8 mouse cellular contexts compared by ENCODE assay signal in genomic region chr4:82584548-82584947, GRCm38 (mm10).
A peak's percentile ranks its signal among the peaks of the same experiment; 100 is the strongest.
DNase-seq lines count a peak whose midpoint lies in the region; TF ChIP-seq lines count a peak whose summit lies in the region.

No protein-coding gene starts in this region.

- peak overlapping the region; percentile 41; the same call in 1 of the 2 replicates for H3K27ac ChIP-seq in gastrocnemius, adult 2 months
- no peak overlapping the region for H3K27ac ChIP-seq in kidney, adult 2 months (ENCODE audit: insufficient read depth, low read depth, low read length)

- no peaks in the 10 kb centered on the region for H3K36me3 ChIP-seq in kidney, adult 2 months (ENCODE audit: control insufficient read depth, insufficient read depth, low read length)

- peak overlapping the region; percentile 34 for H3K4me3 ChIP-seq in gastrocnemius, adult 2 months
- no peak overlapping the region for H3K4me3 ChIP-seq in kidney, adult 2 months (ENCODE audit: insufficient read depth, low read depth, low read length)

- DNase-seq in gastrocnemius, adult 2 months = peak; percentile 48
- no peak for DNase-seq in gastrocnemius, postnatal 36 days
- DNase-seq in cerebellum, adult 11-12 months = peak; percentile 67
- peak; percentile 12 for DNase-seq in heart, adult 8-10 months (ENCODE audit: low spot score)
- DNase-seq in layer of hippocampus, adult 9-11 months = peak; percentile 36
- DNase-seq in thymus, postnatal 4 days = no peak
- DNase-seq in lung, postnatal 10 days = no peak
- no peak for DNase-seq in kidney, adult 2 months

- TF ChIP-seq CTCF in gastrocnemius, adult 2 months (IDR thresholded peaks at IDR 0.05) = no peak
- no peak for TF ChIP-seq CTCF in kidney, adult 2 months (conservative IDR thresholded peaks at IDR 0.05; ENCODE audit: insufficient read depth, insufficient read length, low read depth, low read length)

- no peak for TF ChIP-seq POLR2A in kidney, adult 2 months (IDR thresholded peaks at IDR 0.05; ENCODE audit: low read depth, low read length)

- no peaks in the 10 kb centered on the region for H3K27me3 ChIP-seq in kidney, adult 2 months (replicated peaks; ENCODE audit: control insufficient read depth, insufficient read depth, low read length)

- intact Hi-C loops in gastrocnemius, adult 2 months (cut with DNase I) = no loop called here
- intact Hi-C loops in gastrocnemius, postnatal 36 days (cut with DNase I) = no loop called here

- no peaks in the 10 kb centered on the region for H3K4me1 ChIP-seq in kidney, adult 2 months (ENCODE audit: control insufficient read depth, insufficient read depth, low read length)

- WGBS in kidney, adult 2 months = 80% methylated on average over 4 of the region's 4 CpGs

Comparison
In these comparisons a context has a peak if more than half of its experiments do, and no peak if none do; other contexts are left out.
1. DNase-seq: peak in gastrocnemius, adult 2 months (single experiment), cerebellum, adult 11-12 months (single experiment), heart, adult 8-10 months (single experiment) and layer of hippocampus, adult 9-11 months (single experiment); none in gastrocnemius, postnatal 36 days (0 of 2), thymus, postnatal 4 days (single experiment), lung, postnatal 10 days (single experiment) and kidney, adult 2 months (single experiment).